Mouse (Mus musculus): ENCODE results near the gene Smg7.

- no peak for TF ChIP-seq MAFK (IDR thresholded peaks at IDR 0.05; ENCODE audit: insufficient read depth, low read depth, low read length)
- TF ChIP-seq ZNF384 (IDR thresholded peaks at IDR 0.05; ENCODE audit: low read depth, low read length): no peak
- TF ChIP-seq HCFC1 (IDR thresholded peaks at IDR 0.05; ENCODE audit: borderline replicate concordance, insufficient read depth, low read length): no peak
Observed at GRCm38 (mm10) chr1:152804907-152805306, 97.5 kb downstream of the Smg7 start.

Measured in ES-E14 (cell line).